Mouse (Mus musculus): ENCODE measurements around the gene Acy3.
"Not testable (repeated sequence)": the region's sequence is repeated elsewhere in the genome, so short reads cannot be mapped to it uniquely, and the experiment has no call there.

Acy3 gene

GRCm38 (mm10) chr19:3986334-3986733 lies at the start of gene Acy3:
Acy3 (plus strand) TSS chr19:3986570.
- DNase-seq (ENCODE audit: low spot score): peak; percentile 75

DNA sequence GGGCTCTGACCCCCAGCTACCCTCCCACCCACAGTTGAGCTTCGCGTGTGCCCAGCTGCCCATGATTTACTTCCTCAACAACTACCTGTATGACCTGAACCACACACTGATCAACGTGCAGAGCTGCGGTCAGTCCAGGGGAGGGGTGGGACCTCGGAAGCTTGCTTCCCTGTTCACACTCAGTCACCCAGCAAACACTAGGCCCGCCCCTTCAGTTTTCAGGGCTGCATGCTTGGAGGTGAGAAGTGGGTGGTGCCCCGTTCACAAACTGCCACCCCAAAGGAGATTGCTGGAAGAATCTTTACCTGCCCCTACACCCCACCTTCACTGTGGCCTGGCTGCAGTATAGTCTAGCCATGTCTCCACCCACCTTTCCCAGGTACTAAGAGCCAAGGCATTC lies 44.1 kb upstream of the Acy3 start:
- DNase-seq (ENCODE audit: low spot score): no peak

GRCm38 (mm10) chr19:3942986-3943735 lies 43.2 kb upstream of the Acy3 start:
- DNase-seq (ENCODE audit: low spot score): no peak

GRCm38 (mm10) chr19:3945872-3946564 lies 40.4 kb upstream of the Acy3 start:
- no peak for DNase-seq (ENCODE audit: low spot score)

GRCm38 (mm10) chr19:3946715-3947114 lies 39.7 kb upstream of the Acy3 start:
- DNase-seq (ENCODE audit: low spot score): no peak

DNA sequence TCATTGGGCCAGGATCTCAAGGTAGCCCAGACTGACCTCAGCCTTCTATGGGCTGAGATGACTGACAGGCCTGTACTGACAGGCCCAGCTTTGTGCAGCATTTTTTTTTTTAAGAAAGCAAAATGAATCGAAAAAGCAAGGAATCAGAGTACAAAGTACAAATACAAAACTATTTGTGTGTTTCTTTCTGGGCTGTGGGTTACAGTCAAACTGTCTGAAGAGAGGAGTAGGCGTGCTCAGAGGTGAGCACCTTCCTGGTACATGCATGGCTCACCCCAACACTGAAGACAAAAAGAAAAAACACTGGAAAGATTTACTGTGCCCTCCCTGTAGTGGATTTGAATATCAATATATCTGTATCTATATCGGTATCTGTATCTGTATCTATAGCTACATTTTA lies 38.6 kb upstream of the Acy3 start:
- DNase-seq (ENCODE audit: low spot score): no peak

GRCm38 (mm10) chr19:3948546-3948945 lies 37.8 kb upstream of the Acy3 start:
- no peak for DNase-seq (ENCODE audit: low spot score)

DNA sequence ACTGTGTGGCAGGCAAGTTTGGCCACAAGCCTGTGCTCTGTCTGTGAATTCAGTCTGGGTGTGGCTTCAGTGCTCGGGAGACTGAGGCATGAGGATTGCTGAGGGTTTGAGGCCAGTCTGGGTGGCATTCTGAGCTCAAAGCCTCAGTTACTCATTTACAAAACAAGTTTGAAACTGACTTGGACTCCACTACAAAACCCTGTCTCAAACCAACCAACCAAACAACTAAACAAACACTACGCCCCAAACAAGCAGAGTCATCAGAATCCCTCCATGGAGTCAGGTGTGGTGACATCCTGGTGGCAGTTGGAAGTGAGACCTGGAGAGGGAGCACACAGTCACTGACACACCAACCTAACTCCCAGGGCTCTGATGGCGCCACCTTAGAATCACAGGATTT lies 36.0 kb upstream of the Acy3 start:
- no peak for DNase-seq (ENCODE audit: low spot score)

DNA sequence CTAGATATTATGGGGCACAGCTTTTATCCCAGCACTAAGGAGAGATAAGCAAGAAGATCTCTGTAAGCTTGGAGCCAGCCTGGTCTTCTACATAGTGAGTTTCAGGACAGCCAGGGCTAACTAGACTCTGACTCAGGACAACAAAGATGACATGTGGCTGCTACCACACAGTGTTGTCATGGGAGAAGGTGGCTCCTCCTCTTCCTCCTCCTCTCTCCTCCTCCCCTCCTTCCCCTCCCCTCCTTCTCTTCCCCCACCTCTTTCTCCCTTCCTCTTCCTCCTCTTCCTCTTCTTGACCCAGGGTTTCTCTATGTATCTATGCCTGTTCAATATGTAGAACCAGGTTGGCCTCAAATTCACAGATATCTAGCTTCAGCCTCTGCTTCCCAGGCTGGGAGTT lies 34.9 kb upstream of the Acy3 start:
- DNase-seq (ENCODE audit: low spot score): no peak

GRCm38 (mm10) chr19:3952099-3952498 lies 34.3 kb upstream of the Acy3 start:
- no peak for DNase-seq (ENCODE audit: low spot score)

- no peak for DNase-seq (ENCODE audit: low spot score)
Measured at GRCm38 (mm10) chr19:3955033-3955432, 31.3 kb upstream of the Acy3 start.

GRCm38 (mm10) chr19:3955804-3956203 lies 30.6 kb upstream of the Acy3 start:
- no peak for DNase-seq (ENCODE audit: low spot score)

GRCm38 (mm10) chr19:3957296-3958036 lies 28.9 kb upstream of the Acy3 start:
- not testable (repeated sequence) for DNase-seq (ENCODE audit: low spot score)

DNA sequence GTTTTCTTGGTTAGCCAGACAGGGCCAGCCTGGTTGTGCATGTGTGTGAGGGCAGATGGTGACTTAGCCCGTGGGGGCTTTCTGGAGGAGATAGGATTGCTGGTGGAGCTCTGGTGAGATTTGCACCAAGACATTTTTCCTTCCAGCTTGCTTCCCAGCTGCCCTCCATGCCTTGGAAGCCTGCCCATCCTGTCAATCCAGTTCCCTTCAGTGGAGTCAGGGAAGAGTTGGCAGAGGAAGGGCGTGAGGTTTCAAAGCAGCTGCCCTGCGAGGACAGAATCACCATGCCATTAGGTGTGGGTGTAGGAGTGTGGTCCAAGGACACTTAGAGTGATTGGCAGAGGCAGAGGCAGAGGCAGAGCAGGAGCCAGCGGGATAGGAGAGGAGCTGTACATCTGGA lies 27.9 kb upstream of the Acy3 start, which contains the start of gene Aldh3b3:
TSS of gene Aldh3b3 (plus strand) at position 176 of the 400 bp plus-strand sequence.
- no peak for DNase-seq (ENCODE audit: low spot score)

GRCm38 (mm10) chr19:3959030-3959429 lies 27.3 kb upstream of the Acy3 start:
- no peak for DNase-seq (ENCODE audit: low spot score)

DNA sequence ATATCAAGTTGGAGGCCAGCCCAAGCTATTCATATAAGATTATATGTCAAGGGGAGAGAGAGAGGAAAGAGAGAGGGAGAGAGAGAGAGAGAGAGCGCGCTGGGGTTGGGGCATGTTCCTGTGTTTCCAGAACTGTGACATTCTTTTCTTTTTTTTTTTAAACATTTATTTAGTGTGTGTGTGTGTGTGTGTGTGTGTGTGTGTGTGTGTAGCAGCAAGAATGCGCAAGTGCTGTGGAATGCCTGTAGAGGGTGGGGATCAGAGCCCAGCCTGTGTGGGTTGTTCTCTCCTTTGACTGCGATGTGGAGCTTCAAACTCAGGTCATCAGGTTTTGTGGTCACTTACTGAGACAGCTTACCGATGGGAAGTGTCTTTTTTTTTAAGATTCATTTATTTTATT lies 26.2 kb upstream of the Acy3 start:
- no peak for DNase-seq (ENCODE audit: low spot score)

GRCm38 (mm10) chr19:3961805-3962204 lies 24.6 kb upstream of the Acy3 start:
- DNase-seq (ENCODE audit: low spot score): not testable (repeated sequence)

GRCm38 (mm10) chr19:3962469-3962868 lies 23.9 kb upstream of the Acy3 start:
- DNase-seq (ENCODE audit: low spot score): no peak

- DNase-seq (ENCODE audit: low spot score): no peak
Measured at GRCm38 (mm10) chr19:3964030-3964429, 22.3 kb upstream of the Acy3 start.

DNA sequence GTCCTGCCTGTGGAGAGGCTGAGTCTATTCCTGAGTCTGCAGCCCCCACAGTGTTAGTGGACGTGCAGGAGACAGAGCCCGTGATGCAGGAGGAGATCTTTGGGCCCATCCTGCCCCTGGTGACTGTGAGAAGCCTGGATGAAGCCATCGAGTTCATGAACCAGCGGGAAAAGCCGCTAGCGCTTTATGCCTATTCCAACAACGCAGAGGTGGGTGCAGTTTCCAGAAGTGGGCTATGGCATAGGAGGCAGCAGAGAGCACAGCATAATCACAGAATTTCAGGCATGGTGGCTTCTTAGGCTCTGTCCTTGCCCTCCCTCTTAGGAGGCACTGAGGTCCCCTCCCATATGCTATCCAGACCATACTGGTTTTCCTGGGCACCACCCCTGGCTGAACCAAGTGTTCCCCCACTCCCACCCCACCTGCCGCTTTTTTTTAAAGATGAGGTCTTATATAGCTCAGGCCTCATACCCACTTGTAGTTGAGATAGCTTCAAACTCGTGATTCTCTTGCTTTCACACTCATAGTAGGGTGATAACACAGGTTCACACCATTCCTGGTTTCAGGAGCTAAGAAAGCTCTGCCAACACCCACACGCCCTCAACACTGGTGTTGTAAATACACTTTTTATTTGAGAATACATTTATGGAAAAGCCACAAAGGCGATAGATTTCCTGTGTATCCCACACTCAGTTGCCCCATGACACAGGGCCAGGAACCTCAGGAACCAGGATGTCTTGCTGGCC lies 19.9 kb upstream of the Acy3 start:
- DNase-seq (ENCODE audit: low spot score): no peak

- no peak for DNase-seq (ENCODE audit: low spot score)
Measured at GRCm38 (mm10) chr19:3967258-3967657, 19.1 kb upstream of the Acy3 start.

DNA sequence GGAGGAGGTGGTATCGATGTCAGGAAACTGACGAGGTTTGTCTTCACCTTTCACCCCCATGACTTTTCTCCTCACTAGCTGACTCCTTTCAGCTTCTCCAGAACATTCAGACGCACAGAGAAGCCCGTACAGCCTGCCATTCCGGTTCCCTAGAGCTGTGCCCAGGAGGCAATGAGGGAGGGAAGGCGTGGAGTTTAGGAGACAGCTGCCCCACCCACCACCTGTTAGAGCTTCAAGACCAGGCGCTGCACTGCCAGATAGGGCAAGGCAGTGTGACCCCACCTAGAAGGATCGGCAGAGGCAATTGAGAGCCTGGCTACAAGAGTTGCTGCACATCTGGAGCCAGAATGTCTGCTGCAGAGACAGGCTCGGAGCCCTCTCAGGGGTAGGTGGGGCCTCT lies 14.1 kb upstream of the Acy3 start, which contains the start of gene Aldh3b2:
TSS of gene Aldh3b2 (plus strand) at position 100 of the 400 bp plus-strand sequence.
- no peak for DNase-seq (ENCODE audit: low spot score)
